Mouse (Mus musculus): Measurements from ENCODE around the gene Tmem234.

DNA sequence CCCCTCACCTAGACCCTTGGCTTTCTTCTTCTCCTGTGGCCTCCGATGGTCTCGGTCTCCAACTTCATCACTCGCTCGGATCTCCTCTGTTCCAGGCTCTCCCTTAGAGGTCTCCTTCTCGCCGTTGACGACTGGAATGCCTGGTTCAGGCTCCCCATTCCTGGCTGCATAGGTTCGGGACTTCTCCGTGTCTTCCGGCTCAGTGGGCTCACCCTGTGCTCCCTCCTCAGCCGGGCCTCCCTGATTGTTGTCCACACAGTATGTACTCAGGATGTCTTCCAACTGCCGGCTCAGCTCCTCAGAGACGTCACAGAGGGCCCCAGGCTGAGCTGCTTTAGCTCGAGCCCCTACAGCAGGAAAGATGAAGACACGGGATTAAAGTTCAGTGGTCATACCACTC is 38.8 kb downstream of the Tmem234 start:
- TF ChIP-seq POLR2A (IDR thresholded peaks at IDR 0.05; ENCODE audit: borderline replicate concordance, low read depth, low read length), result no peak
- TF ChIP-seq CTCF (IDR thresholded peaks at IDR 0.05; ENCODE audit: low read depth, low read length), result no peak
